Mouse (Mus musculus): ENCODE data around the gene Actl11.

Actl11 gene

DNA sequence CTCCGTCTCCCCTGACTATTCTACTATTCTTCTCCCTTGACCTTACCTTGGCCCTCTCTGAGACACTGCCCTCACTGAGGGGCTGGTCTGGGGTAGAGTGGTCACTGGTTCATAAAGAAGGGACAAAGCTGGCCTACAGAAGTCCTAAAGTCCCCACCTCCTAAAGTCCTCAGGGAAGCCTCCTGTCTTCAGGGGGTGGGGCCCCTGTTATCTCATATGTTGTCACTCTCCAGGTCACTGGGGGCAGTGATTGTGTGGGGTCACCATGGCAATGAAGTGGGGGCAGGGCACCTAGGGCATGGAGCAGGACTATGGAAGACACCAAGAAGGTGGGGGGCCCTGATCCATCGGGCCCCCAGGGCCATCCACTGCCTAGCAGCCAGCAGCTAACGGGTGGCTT, at the start of gene Actl11:
TSS of gene Actl11 (plus strand) at position 301 of the 400 bp plus-strand sequence.
- DNase-seq (ENCODE audit: low spot score): no peak

DNA sequence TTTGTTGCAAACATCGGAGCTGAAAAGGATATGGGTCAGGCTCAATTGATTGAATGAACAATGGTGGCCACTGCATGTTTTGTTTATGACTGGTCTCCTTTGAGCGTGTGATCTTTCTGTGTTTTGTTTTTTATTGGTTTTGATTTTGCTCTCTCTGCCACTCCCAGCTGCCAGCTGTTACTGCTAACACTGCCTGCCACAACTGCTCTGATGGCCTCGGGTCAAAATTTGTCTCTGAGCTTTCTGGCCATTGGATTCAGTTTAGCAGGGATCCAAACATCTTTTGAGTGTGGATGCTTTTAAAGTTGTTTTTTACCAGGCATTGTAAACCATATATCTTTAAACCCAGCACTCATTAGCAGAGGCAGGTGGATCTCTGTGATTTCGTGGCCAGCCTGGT, 47.9 kb upstream of the Actl11 start:
- DNase-seq (ENCODE audit: low spot score): no peak

DNA sequence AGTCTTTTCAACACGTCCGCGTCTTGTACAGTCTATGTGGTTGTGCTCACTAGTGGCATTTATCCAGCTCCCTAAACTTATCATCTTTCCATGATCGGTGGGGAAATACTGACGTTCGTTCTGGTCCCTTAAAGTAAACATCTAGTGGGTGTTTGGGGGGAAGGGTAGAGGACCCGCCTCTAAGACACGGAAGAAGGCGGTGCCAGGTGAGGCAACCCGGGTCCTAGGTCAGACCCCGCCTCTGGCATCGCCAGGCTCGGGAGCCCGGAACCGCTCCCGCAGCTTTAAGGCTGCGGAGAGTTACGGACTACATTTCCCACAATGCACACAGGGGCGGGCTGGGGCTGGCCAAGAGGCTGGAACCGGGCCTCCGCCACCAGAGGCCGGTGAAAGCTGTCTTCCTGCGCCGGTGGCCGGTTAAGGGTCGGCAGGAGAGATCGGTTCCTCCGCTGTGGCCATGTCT, 40.4 kb upstream of the Actl11 start, which contains the start of gene Mon1a:
TSS of gene Mon1a (plus strand) at position 348 of the 463 bp plus-strand sequence.
- no peak for DNase-seq (ENCODE audit: low spot score)

DNA sequence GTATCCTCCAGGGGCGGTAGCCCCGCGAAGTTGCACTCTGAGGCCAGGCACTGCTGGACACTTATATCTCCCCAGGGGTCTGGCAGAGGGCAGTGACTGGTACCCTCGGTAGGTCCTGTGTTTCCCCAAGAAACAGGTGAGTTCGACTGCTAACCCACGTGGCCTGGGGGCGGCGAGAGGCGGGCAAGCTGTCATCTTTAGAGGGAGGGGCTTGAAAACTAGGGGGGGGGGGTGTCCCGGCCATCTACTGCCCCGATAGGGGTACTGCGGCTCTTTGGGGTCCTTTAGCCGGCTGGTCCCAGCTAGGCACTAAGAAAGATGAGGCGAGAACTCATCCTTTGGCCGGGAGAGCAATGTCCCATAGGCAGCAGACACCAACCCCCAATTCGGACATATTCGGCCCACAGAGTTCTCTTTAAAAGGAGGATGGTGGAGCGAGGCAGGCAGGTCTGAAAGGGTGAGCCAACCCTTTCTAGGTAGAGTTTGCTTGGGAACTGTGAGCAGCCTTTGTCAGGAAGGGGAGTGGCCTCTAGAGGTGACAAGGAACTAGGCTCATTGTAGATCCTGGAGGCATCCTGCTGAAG, 39.9 kb upstream of the Actl11 start:
- no peak for DNase-seq (ENCODE audit: low spot score)

DNA sequence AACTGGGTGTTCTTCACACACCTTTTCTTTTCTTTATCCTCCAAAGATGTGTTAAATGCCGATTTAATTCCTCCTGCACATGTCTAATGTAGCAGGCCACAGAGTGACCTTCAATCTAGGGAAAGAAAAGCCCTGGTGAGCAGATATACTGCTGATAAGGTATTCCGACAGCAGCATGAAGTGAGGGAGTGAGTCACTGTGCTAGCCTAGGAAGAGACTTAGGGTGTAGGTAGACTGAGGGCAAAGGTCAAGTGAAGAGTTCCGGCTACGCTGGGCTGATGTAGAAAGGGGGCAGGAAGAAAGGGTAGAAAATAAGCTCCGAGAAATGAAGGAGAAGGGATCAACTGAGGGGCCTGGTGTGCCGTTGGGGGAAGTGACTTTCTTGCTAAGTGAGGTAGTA, 38.0 kb upstream of the Actl11 start:
- no peak for DNase-seq (ENCODE audit: low spot score)

DNA sequence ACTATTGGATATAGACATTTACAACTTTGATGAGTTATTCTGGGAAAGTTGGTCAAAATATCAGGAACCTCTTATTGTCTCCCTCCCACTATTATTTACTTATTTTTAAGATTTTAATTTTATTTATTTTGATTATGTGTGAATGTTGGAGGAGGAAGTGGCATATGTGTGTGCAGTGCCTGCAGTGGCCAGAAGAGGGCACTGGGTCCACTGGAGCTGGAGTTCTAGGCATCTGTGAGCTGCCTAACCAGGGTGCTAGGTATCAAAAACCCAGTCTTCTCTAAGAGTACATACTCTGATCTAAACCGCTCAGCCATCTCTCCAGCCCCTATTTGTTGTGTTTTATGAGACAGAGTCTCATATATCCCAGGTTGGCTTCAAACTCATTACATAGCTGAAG, 37.2 kb upstream of the Actl11 start:
- no peak for DNase-seq (ENCODE audit: low spot score)

DNA sequence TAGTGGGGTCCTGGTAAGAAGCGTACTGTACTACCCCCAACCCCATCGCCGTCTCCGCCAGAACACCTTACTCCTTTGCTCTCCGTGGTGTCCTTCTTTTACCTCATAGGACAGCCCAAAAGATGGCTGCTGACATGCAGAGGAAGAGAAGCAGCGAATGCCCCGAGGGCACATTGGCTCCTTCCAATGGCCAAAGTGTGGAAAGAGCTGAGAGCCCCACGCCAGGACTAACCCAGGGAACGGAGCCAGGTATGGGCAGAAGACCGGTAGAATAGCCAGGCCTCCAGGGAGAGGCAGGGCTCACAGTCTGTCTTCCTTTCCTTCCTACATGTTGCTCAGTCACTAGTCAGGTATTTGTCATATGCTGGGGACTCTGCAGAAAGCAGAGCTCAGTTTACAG, 29.7 kb upstream of the Actl11 start:
- no peak for DNase-seq (ENCODE audit: low spot score)

DNA sequence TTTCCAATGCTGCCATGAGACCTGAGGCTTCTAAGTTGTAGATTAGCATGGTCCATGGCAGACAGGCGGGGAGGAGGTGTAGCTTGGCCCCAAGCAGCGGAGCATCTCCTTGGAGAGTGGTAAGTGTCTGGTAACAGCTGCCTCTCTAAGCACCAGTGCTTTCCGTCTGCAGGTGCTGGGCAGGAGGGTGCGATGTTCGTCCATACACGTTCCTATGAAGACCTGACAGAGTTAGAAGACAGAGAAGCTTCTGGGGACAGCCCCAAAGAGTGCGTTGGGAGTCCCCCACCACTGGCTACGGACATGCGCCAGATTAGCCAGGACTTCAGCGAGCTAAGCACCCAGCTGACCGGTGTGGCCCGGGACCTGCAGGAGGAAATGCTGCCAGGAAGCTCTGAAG, 28.4 kb upstream of the Actl11 start:
- no peak for DNase-seq (ENCODE audit: low spot score)

DNA sequence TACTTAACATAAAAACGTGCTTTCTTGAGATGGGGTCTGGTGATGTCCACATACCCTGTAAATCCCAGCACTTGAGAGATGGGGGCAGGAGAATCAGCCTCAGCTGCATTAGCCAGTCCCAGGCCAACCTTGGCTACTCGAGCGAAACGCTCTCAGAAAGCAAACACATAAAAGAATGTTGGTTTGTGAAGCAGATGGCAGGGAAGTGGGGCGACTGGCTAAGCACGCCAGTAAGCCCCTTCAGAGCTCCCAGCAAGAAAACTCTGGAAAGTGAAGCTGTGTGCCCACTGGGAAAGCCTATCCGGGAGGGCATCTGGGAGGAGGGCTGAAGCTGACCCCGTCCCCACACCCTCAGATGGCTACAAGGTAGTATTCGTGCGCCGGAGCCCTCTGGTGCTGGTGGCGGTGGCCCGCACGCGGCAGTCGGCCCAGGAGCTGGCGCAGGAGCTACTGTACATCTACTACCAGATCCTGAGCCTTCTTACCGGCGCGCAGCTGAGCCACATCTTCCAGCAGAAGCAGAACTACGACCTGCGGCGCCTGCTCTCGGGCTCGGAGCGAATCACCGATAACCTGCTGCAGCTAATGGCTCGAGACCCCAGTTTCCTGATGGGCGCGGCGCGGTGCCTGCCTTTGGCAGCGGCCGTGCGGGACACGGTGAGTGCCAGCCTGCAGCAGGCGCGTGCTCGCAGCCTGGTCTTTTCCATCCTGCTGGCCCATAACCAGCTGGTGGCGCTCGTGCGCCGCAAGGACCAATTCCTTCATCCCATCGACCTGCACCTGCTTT, 27.2 kb upstream of the Actl11 start:
- DNase-seq (ENCODE audit: low spot score): no peak

DNA sequence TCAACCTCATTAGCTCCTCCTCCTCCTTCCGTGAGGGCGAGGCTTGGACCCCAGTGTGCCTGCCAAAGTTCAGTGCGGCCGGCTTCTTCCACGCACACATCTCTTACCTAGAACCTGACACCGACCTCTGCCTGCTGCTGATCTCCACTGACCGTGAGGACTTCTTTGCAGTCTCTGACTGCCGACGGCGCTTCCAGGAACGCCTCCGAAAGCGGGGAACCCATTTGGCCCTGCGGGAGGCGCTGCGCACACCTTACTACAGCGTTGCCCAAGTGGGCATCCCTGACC, 26.7 kb upstream of the Actl11 start:
- no peak for DNase-seq (ENCODE audit: low spot score)

DNA sequence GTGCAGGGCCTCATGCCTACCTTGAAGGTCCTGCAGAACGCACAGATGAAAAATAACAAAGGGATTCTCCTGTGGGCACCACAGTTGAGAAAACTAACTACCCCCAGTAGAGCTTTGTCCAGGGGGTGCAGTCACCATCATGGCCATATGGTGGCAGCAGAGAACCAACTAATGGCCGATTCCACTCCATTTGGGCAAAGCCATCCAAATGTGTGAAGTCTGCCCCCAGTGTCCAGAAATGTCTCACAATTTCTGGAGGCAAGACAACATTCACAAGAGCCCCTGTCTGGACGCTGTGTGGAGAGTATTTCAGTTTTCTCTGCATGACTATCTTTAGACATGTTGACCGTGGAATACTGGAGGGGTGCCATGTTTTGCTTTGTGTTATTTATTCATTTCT, 23.5 kb upstream of the Actl11 start:
- DNase-seq (ENCODE audit: low spot score): no peak

DNA sequence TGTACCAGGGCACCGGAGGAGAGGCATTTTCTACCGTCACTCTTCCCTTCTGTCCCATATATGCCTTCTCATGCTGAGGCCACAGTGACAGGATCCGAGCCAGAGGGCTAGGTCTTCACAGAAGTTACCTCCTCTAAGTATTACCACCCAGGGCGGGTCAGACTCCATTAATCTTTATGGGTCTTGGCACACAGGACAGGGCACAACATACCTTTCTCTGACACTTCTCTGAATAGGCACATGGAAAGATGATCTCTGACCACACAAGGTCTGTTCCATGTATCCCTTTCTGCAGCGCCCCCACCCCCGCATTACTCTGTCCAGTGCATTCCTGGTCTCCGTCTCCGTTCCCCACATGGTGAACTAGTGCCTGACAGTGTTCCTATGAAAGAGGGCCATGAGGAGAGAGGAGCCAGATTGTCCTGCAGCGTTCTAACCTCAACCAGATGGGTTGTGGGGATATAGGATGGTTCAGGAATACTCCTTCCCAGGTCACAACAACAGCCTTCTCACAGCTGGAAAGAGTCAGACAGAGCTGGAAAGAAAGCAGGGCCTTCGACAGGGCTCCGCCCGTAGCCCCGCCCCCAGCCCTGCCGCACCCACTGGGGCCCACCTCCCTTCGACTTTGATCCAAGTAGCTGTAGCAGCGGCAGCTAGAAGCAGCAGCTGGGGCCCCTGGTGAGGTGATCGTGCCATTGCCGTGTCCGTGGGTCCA, 21.9 kb upstream of the Actl11 start, which contains the start of gene Mst1r:
TSS of gene Mst1r (plus strand) at position 622 of the 715 bp plus-strand sequence.
- no peak for DNase-seq (ENCODE audit: low spot score)

DNA sequence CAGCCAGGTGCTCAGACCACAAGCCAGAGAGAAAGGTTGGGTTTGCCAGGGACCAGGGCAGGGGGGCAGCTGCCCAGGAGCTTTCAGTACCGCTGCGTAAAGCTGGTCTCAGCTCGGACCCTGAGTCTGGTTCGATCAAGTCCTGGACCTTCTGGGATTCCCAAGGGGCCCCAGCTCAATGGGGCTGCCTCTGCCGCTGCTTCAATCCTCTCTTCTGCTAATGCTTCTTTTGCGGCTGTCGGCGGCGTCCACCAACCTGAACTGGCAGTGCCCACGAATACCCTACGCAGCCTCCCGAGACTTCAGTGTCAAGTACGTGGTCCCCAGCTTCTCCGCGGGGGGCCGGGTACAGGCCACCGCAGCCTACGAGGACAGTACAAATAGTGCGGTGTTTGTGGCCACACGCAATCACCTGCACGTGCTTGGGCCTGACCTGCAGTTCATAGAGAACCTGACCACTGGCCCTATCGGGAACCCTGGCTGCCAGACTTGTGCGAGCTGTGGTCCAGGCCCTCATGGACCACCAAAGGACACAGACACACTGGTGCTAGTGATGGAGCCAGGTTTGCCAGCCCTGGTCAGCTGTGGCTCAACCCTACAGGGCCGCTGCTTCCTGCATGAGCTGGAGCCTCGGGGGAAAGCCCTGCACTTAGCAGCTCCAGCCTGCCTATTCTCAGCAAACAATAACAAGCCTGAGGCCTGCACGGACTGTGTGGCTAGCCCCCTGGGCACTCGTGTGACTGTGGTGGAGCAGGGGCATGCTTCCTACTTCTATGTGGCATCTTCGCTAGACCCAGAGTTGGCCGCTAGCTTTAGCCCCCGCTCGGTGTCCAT, 21.1 kb upstream of the Actl11 start:
- no peak for DNase-seq (ENCODE audit: low spot score)

DNA sequence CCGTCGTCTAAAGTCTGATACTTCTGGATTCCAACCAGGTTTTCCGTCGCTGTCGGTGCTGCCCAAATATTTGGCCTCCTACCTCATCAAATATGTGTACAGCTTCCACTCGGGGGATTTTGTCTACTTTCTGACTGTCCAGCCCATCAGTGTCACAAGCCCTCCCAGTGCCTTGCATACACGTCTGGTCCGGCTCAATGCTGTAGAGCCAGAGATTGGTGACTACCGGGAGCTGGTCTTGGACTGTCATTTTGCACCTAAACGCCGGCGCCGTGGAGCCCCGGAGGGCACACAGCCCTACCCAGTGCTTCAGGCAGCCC, 20.5 kb upstream of the Actl11 start:
- no peak for DNase-seq (ENCODE audit: low spot score)

DNA sequence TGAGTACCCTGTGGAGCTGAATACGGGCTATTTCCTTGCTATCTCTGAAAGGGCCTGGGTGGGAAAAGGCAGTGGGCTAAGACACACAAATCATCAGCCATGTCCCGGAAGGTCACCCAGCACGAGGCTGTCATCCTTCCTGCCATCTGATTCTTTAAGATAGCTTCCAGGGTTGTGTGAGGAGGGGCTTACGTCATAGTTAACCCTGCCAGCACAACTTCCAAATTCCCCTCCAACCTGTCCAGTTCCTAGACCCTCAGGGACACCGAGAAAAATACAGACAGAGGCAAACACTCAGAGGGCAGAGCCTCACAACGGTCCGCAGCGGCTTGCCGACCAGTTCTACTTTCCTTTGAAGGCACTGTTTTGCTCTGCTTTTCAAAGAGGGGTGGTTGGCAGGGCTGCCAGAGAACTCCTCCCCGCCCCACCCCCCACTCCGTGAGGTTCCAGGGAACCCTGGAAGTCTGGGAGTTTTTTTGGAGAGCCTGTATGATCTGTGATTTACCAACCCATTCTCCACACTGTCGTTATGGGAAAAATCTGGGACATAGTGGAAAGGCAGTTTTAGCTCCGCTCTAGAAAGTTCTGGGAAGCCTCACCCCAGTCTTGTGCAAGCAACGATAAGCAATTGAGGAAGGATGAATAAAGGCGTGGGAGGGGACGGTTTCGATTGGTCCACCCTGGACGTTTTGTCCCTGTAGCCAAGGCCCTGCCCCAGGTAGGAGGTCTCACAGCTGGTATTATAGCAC, 19.7 kb upstream of the Actl11 start:
- DNase-seq (ENCODE audit: low spot score): no peak

DNA sequence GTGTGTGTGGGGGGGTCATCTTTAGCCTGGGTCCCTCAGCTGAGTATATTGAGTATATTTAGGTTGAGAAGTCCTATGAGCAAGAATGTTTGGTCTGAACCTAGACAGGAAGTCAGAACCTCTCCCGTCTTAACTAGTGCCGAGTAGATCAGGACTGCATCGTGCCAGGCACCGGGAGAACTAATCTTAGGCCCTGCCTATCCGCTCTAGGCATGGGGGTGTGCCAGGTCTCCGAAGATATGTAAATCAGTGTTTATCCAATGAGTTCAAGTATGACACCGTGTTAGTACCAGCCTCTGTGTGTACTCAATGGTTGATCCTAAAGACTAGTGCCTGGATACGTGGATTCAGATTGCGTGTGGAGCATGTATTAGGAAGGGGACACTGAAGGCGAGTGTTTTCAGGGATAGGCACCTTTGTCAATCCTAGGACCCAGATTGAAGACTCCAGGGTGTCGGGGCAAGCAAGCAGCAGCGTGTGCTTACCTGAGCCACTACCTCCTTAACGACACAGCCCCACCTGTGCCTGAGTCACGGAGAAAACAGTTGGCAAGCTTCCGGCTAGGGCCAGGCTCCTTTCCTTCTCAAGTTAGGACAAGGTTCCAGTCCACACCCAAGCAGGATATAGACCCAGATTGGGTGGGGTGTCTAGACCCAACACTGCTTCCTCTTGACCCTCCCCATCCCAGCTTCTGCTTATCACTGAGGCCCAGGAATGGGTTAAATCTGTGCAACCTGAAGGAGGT, 18.1 kb upstream of the Actl11 start:
- DNase-seq (ENCODE audit: low spot score): no peak

DNA sequence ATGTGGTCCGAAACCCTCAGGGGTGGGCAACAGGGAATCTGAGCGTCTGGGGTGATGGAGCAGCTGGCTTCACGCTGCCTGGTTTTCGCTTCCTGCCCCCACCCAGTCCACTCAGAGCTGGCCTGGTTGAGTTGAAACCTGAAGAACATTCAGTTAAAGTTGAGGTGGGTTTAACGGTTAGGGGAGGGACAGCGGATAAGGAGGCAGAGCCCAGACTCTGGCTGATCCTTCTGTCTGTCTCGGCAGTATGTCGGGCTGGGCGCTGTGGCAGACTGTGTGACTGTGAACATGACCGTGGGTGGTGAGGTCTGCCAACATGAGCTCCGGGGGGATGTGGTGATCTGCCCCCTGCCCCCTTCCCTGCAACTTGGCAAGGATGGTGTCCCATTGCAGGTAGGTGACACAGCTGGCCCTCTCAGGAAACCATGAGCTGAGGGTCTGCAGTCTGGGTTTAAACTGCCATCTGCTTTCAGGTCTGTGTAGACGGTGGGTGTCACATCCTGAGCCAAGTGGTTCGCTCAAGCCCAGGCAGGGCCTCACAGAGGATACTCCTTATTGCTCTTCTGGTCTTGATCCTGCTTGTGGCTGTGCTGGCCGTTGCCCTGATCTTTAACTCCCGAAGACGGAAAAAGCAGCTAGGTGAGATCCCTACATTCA, 13.4 kb upstream of the Actl11 start:
- no peak for DNase-seq (ENCODE audit: low spot score)

DNA sequence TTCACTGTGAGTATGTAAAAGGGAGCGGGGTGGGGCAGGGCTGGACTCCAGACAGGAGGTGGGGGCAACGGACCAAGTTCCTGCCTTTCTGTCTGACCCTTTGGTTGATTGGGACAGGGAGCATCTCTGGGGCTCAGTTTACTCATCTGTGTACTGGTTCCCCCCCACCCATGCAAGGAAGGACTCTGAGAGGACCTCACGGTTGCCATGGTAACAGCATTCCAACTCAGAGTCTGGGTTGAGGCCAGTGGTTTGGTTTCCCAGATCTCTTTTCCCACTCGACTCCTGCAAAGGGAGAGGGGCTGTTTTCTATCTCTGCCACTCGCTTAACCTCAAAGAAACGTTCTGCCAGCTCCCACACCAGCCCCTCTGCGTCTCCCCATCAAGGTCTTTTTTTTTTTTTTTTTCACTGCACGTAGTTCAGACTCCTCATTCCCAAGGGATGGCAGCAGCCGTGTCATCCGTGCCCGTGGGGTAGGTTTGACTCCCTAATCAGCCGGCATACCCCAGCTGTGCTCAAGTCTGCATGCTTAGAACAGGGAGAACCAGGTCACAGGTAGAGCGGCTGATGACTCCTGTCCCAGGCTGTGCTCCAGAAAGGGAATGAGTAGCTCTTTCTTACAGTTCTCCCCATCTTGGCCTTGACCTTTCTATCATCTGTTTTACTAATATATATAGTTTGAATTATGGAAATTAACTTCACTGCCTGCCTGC, 10.2 kb upstream of the Actl11 start:
- no peak for DNase-seq (ENCODE audit: low spot score)

DNA sequence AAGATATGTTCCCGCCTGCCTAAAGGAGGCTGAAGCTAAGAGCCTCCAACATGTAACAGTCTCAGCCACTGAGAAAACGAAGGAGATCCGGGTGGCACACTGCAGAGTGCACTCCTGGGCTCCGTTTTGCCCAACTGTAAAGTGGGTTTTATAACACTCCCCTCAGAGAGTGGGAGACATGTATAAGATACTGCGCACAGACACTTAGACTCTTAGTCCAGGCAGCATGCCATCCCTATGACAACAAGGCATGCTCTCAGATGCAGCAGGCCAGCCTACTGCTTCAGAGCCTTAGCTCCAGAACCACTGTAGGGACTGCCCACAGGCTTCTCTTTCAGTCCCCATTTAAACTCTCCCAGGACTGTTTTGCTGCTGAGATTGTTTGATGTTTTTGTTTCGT, 9.4 kb upstream of the Actl11 start:
- no peak for DNase-seq (ENCODE audit: low spot score)

DNA sequence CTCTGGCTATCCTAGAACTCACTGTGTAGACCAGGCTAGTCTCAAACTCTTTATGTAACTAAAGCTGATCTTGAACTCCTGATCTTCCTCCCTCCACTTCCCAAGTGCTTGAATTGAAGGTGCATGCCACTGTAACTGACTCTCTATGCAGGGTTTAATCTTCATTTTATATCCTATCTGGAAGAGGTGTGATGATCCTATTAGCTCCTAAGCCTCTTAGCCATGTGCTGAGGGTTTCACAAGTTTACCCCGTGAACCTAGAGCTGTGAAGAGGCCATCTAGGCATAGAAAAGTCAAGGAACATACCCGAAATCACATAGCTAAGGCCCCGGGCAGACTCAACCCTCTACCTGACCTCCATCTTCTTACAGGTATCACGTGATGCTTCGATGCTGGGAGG, 8.8 kb upstream of the Actl11 start:
- no peak for DNase-seq (ENCODE audit: low spot score)

All from urinary bladder, postnatal 10 days (tissue).